Mouse (Mus musculus) forebrain, embryonic 14.5 days (tissue): ENCODE measurements around the gene Ncor2. TPM values are rescaled to one million over a fixed set of nuclear protein-coding genes. Genes with fewer than 3 reads are reported as not detected.

Source experiments
- ATAC-seq: fragments of 200-750 bp; cut with Nextera tagmentation; 2 replicates; pipeline ENCODE4 v1.8.0; 2017; ENCODE audit warnings: mild to moderate bottlenecking, moderate library complexity
- DNase-seq: peaks from one replicate; pipeline ENCODE4 v3.0.0-alpha.2; 2015; ENCODE audit warnings: low spot score
- H3K27ac ChIP-seq: fragments of 300-500 bp; sonication (generic); 2 replicates; pipeline ENCODE4 v1.5.1; 2014; ENCODE audit warnings: low read depth, mild to moderate bottlenecking, control low read depth, low read length, moderate library complexity
- H3K27me3 ChIP-seq: fragments of 300-500 bp; sonication (generic); replicated peaks from 2 replicates; pipeline ENCODE4 v1.6.1; 2014; ENCODE audit warnings: low read length, control low read depth, mixed read lengths; ENCODE audit not compliant: control insufficient read depth, insufficient read depth
- H3K36me3 ChIP-seq: fragments of 300-500 bp; sonication (generic); 2 replicates; pipeline ENCODE4 v1.6.1; 2014; ENCODE audit warnings: low read length, control low read depth; ENCODE audit not compliant: control insufficient read depth, insufficient read depth
- H3K4me1 ChIP-seq: fragments of 300-500 bp; sonication (generic); 2 replicates; pipeline ENCODE4 v1.6.1; 2014; ENCODE audit warnings: antibody characterized with exemption, low read length, control low read depth; ENCODE audit not compliant: control insufficient read depth, insufficient read depth
- H3K4me2 ChIP-seq: fragments of 300-500 bp; sonication (generic); 2 replicates; pipeline ENCODE4 v1.6.1; 2014; ENCODE audit warnings: mild to moderate bottlenecking, control low read depth, low read length
- H3K4me3 ChIP-seq: fragments of 300-500 bp; sonication (generic); 2 replicates; pipeline ENCODE4 v1.5.1; 2014; ENCODE audit warnings: low read depth, low read length, control low read depth
- H3K9ac ChIP-seq: fragments of 300-500 bp; sonication (generic); 2 replicates; pipeline ENCODE4 v1.6.1; 2014; ENCODE audit warnings: mild to moderate bottlenecking, low read length, control low read depth, moderate library complexity
- H3K9me3 ChIP-seq: fragments of 300-500 bp; sonication (generic); replicated peaks from 2 replicates; pipeline ENCODE4 v1.6.1; 2016; ENCODE audit warnings: low read length, control low read depth, mixed read lengths; ENCODE audit not compliant: control insufficient read depth
- WGBS: fragments of 180-500 bp; shearing (Covaris S2); extraction: QIAGEN DNeasy Blood & Tissue Kit; methylation state at CpG from one replicate; pipeline ENCODE4 v1.1.7; 2014; 5-methylcytosine and 5-hydroxymethylcytosine counted together
- polyA plus RNA-seq: library from polyadenylated mRNA; unstranded; fragments of >200 nt; fragmentation: Nextera tagmentation; extraction: Ambion mirVana; gene quantifications from 2 replicates; pipeline ENCODE4 v1.2.1, GENCODE M21; 2014

The Ncor2 gene
- polyA plus RNA-seq, 1 experiment from 2014 or later = 15.1 TPM

- peaks cover 83% of the 10 kb centered on the region for H3K36me3 ChIP-seq
- H3K4me2 ChIP-seq = no peak overlapping the region
- peak overlapping the region; percentile 15; the same call in 1 of the 2 replicates for H3K27ac ChIP-seq
- H3K4me1 ChIP-seq = no peaks in the 10 kb centered on the region
- no peak overlapping the region for H3K9ac ChIP-seq
- no peaks in the 10 kb centered on the region for H3K9me3 ChIP-seq
- H3K27me3 ChIP-seq = no peaks in the 10 kb centered on the region
- DNase-seq = peak; percentile 25
- 12% methylated on average over 5 of the region's 5 CpGs for WGBS
- ATAC-seq = no peak
- no peak overlapping the region for H3K4me3 ChIP-seq
These were observed 133.8 kb downstream of the Ncor2 start for GRCm38 (mm10) chr5:125045202-125045601.

- Histone ChIP-seq H3K4me1 (no peaks in the 10 kb centered on the region), H3K4me2 (no peak overlapping the region), H3K36me3 (peaks cover 82% of the 10 kb centered on the region), H3K27me3 (no peaks in the 10 kb centered on the region), H3K4me3 (no peak overlapping the region), H3K9ac (no peak overlapping the region), H3K9me3 (no peaks in the 10 kb centered on the region), H3K27ac (no peak overlapping the region)
- 87% methylated on average over 6 of the region's 6 CpGs for WGBS
- ATAC-seq (no peak), DNase-seq (no peak)
These were observed 135.6 kb downstream of the Ncor2 start for GRCm38 (mm10) chr5:125043448-125043847.

GRCm38 (mm10) chr5:125041578-125041977 lies 137.4 kb downstream of the Ncor2 start:
- H3K9ac ChIP-seq = no peak overlapping the region
- H3K27ac ChIP-seq = no peak overlapping the region
- no peak overlapping the region for H3K4me3 ChIP-seq
- no peak for ATAC-seq
- no peak overlapping the region for H3K4me2 ChIP-seq
- H3K4me1 ChIP-seq = no peaks in the 10 kb centered on the region
- DNase-seq = no peak
- no peaks in the 10 kb centered on the region for H3K9me3 ChIP-seq
- 89% methylated on average over 9 of the region's 9 CpGs for WGBS
- H3K27me3 ChIP-seq = no peaks in the 10 kb centered on the region
- peaks cover 82% of the 10 kb centered on the region for H3K36me3 ChIP-seq

- H3K4me1 ChIP-seq = no peaks in the 10 kb centered on the region
- ATAC-seq (no peak), DNase-seq (no peak)
- H3K27ac ChIP-seq = no peak overlapping the region
- H3K4me3 ChIP-seq = no peak overlapping the region
- H3K4me2 ChIP-seq = no peak overlapping the region
- no peaks in the 10 kb centered on the region for H3K9me3 ChIP-seq
- 87% methylated on average over 5 of the region's 5 CpGs for WGBS
- peaks cover 87% of the 10 kb centered on the region for H3K36me3 ChIP-seq
- H3K27me3 ChIP-seq = no peaks in the 10 kb centered on the region
- H3K9ac ChIP-seq = no peak overlapping the region
These were observed 138.9 kb downstream of the Ncor2 start for GRCm38 (mm10) chr5:125040128-125040584.

GRCm38 (mm10) chr5:125039377-125040027 lies 139.5 kb downstream of the Ncor2 start:
- H3K4me3 ChIP-seq = no peak overlapping the region
- 93% methylated on average over 8 of the region's 8 CpGs for whole genome bisulfite sequencing
- no peaks in the 10 kb centered on the region for H3K9me3 ChIP-seq
- ATAC-seq (no peak), DNase-seq (no peak)
- H3K4me2 ChIP-seq = no peak overlapping the region
- H3K4me1 ChIP-seq = no peaks in the 10 kb centered on the region
- H3K9ac ChIP-seq = no peak overlapping the region
- no peak overlapping the region for H3K27ac ChIP-seq
- H3K36me3 ChIP-seq = peaks cover 88% of the 10 kb centered on the region
- H3K27me3 ChIP-seq = no peaks in the 10 kb centered on the region

- ATAC-seq (no peak), DNase-seq (no peak)
- H3K27ac ChIP-seq = no peak overlapping the region
- peaks cover 92% of the 10 kb centered on the region for H3K36me3 ChIP-seq
- H3K9ac ChIP-seq = no peak overlapping the region
- no peaks in the 10 kb centered on the region for H3K27me3 ChIP-seq
- no peak overlapping the region for H3K4me2 ChIP-seq
- WGBS = 88% methylated on average over 8 of the region's 8 CpGs
- H3K4me1 ChIP-seq = no peaks in the 10 kb centered on the region
- H3K9me3 ChIP-seq = no peaks in the 10 kb centered on the region
- no peak overlapping the region for H3K4me3 ChIP-seq
These were observed 142.5 kb downstream of the Ncor2 start for GRCm38 (mm10) chr5:125036483-125036882.

- Histone ChIP-seq H3K9ac (no peak overlapping the region), H3K4me1 (no peaks in the 10 kb centered on the region), H3K36me3 (peaks cover 98% of the 10 kb centered on the region), H3K27ac (no peak overlapping the region), H3K4me2 (no peak overlapping the region), H3K4me3 (no peak overlapping the region), H3K27me3 (no peaks in the 10 kb centered on the region), H3K9me3 (no peaks in the 10 kb centered on the region)
- DNase-seq = no peak
- ATAC-seq = no peak
- WGBS = 97% methylated on average over 20 of the region's 20 CpGs
These were observed 150.1 kb downstream of the Ncor2 start for GRCm38 (mm10) chr5:125028911-125029310.

- H3K4me2 ChIP-seq = no peak overlapping the region
- no peaks in the 10 kb centered on the region for H3K4me1 ChIP-seq
- DNase-seq (no peak), ATAC-seq (no peak)
- H3K9ac ChIP-seq = no peak overlapping the region
- H3K27me3 ChIP-seq = no peaks in the 10 kb centered on the region
- H3K4me3 ChIP-seq = no peak overlapping the region
- H3K9me3 ChIP-seq = no peaks in the 10 kb centered on the region
- WGBS = 90% methylated on average over 15 of the region's 15 CpGs
- H3K36me3 ChIP-seq = peaks cover 98% of the 10 kb centered on the region
- H3K27ac ChIP-seq = no peak overlapping the region
These were observed 150.6 kb downstream of the Ncor2 start for GRCm38 (mm10) chr5:125028371-125028770.

- DNase-seq = peak; percentile 38
- Histone ChIP-seq H3K9ac (no peak overlapping the region), H3K36me3 (peaks cover 96% of the 10 kb centered on the region), H3K4me2 (no peak overlapping the region), H3K9me3 (no peaks in the 10 kb centered on the region), H3K4me1 (no peaks in the 10 kb centered on the region), H3K27me3 (no peaks in the 10 kb centered on the region), H3K4me3 (no peak overlapping the region), H3K27ac (no peak overlapping the region)
- 79% methylated on average over 14 of the region's 14 CpGs for WGBS
- no peak for ATAC-seq
These were observed 155.0 kb downstream of the Ncor2 start for GRCm38 (mm10) chr5:125024002-125024401.
